Mouse (Mus musculus): ENCODE data around the gene Mlxip.
A peak's percentile ranks its signal among the peaks of the same experiment; 100 is the strongest.

Mlxip gene

DNA sequence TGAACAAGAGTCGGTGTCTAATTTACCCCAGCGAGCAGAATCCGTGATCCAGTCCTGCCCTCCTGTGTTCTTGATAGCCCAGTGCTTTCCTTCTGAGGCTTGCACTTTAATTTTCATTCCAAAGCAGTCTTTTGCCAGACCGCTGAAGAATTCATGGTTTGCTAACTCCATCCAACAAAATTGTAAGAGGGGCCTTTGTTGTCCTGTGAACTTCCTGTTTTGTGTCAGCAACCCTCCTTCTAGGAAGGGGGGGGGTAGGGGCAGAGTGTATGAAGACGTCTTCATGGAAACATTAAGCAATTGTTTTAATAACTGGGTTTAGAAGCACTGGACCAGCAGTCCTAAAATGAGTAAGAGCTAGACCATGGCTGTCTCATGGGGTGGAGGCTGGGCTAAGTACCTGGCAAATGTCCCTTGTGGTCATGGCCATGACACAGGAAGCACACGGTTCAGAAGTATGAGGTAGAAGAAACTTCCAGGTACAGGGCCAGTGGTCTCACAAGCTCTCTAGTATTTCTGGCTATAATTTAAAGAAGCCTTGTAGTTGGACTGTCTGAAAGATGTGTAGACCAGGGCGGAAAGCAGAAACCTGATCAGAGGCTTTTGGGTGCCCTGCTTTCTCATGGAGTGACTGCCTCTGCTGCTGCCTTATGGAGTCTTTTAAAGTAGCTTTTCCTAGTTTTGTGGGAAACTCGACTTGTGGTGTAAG is 41.6 kb downstream of the Mlxip start:
- DNase-seq: no peak

DNA sequence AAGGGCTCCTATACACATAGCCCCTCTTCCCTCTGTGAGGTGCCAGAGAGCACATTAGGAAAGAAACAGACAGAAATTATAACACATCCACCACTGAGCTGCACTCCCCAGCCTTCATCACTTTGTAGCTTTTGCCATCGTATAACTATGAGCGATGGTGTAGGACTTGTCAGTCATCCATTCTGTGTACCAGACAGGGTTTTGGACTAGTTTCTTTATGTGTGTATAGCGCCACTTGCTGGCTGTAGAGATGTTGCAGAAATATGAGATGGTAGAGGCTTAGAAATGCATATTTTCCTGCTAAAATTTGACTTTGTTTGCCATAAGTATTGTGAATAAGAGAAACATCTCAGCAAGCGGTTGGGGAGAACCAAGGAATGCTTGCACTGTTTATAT is 42.2 kb downstream of the Mlxip start:
- DNase-seq: peak; percentile 59

- DNase-seq: no peak
Observed at GRCm38 (mm10) chr5:123438381-123438780, 43.8 kb downstream of the Mlxip start.

DNA sequence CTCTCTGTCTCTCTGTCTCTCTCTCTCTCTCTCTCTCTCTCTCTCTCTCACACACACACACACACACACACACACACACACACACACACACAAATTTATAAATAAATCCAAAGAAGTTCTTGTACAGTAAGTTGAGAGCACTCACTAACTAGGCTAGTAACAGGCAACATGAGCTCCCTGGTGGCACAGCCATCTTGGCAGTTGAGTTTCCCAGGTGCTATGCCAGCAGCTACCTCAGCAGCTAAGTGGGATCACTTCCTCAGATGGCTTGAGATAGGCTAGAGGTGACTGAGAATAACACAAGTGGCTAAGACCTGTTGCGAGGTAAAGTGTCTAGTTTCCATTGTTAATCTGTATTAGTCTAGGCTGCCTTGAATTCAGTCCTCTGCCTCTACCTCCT is 44.7 kb downstream of the Mlxip start:
- no peak for DNase-seq

GRCm38 (mm10) chr5:123439941-123440340 is 45.3 kb downstream of the Mlxip start:
- no peak for DNase-seq

GRCm38 (mm10) chr5:123440664-123441063 is 46.1 kb downstream of the Mlxip start:
- no peak for DNase-seq

- DNase-seq: no peak
Observed at GRCm38 (mm10) chr5:123442283-123442682, 47.7 kb downstream of the Mlxip start.

DNA sequence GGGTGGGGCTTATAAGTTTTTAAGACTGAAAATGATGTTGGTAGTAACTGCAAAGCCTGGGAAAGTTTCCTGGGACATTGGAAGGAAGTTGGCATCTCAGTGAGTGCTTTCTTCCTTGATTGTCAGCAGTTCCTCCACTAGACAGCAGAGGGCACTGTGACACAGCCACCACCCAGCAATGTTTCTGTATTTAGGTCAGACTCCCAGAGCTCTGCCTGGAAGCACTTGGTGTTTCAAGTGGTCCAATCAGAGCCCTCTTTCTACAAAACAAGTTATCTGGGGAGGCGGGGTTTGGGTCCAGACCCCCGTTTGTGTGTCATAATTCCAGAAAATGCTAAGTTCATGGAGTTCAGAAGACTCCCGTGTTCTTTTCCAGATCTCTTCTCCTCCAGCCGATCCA is 49.5 kb downstream of the Mlxip start:
- peak; percentile 59 for DNase-seq

DNA sequence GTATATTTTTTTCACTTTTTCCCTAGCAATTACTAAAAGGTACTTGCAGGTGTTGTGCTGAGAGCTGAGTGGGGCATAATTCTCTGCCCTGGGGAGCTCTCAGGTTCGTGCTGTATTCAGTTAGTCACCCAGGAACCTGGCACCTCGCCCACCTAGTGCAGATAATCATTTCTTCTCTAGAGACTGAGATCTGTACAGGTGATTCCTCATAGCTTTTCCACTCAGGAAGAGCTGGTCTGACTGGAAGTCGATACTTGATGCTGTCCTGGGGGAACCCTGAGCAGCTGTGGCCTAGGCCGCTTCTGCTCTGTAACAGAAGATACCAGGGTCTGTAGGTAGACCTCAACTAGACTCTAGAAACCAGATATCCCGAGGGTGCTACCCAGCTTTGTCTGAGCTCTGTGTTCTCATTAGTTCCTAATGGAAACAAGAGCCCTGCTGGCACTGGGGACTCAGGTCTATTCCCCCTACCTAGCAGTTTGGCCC is 50.3 kb downstream of the Mlxip start:
- DNase-seq: no peak

GRCm38 (mm10) chr5:123451886-123452285 is 57.3 kb downstream of the Mlxip start:
- no peak for DNase-seq

GRCm38 (mm10) chr5:123461420-123461819 is 66.8 kb downstream of the Mlxip start:
- no peak for DNase-seq

DNA sequence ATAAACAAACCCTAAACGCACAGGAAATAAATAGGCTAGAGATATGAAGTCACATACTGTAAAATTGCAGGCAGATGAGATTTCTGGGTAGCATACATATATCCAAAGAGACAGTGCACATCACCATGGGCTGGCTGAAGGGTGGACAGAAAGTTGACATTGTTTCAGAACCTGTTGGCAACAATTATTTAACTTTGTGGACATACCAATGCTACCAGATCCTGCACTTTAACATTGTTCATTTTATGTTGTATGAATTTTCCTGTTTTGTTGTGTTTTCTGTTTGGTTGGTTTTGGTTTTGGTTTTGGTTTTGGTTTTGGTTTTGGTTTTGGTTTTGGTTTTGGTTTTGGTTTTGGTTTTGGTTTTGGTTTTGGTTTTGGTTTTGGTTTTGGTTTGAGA is 70.0 kb downstream of the Mlxip start:
- no peak for DNase-seq

GRCm38 (mm10) chr5:123470784-123471400 is 76.3 kb downstream of the Mlxip start:
- no peak for DNase-seq

- DNase-seq: no peak
Observed at GRCm38 (mm10) chr5:123473817-123474216, 79.2 kb downstream of the Mlxip start.

- no peak for DNase-seq
Observed at GRCm38 (mm10) chr5:123487659-123488395, 93.2 kb downstream of the Mlxip start.

DNA sequence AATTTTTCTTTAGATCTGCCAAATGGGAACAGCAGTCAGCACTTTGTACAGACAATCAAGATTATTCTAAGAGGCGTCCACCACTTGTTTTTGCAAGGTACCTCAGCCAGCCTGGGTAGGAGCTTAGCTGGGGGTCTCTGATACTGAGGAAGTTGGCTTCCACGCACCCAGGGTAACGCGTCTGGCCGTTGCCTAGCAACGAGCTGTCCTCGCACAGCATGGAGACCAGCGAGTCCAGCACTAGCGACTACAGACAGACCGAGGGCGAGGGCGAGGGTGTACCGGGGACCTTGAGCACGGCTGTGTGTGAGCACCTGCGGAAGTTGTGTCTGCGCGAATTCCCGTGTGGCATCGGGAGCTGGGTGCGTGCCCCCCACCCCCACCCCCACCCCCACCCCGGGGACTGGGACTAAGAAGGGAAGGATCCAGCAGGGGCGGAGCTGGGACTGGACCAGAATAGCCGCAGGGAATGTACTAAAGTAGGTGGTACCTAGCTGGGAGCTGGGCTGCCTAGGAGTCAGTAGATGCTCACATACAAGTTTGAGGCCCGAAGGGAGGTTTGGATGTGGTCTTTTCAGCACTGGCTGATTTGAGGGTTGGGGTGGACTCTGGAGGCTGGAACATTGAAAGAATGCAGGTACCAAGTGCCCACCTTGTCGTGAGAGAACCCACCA is 94.7 kb downstream of the Mlxip start, which contains the start of the genes Lrrc43 and Il31:
TSS of gene Lrrc43 (plus strand) at position 194 of the 674 bp plus-strand sequence.
TSS of gene Il31 (minus strand) at position 378 of the 674 bp plus-strand sequence.
- DNase-seq: no peak

- no peak for DNase-seq
Observed at GRCm38 (mm10) chr5:123489935-123490334, 95.3 kb downstream of the Mlxip start.

DNA sequence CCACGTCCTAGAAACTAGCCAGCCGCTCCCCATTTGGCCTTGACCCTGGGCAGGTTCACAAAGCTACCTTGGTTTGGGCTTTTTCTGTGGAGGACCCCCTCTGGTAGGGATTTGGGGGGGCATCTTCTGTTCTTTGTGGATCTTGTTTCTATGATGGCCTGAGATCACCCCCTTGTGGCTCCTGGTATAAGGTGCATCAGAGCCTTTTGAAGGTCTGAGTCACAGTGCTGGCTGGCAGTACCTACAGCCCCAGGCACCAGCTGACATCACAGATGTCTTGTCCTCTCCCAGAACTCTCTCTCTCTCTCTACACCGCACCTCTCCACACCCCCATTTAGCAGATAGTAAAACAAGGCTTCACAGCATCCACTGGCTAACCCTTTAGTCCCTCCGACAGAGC is 105.1 kb downstream of the Mlxip start:
- DNase-seq: peak; percentile 71

DNA sequence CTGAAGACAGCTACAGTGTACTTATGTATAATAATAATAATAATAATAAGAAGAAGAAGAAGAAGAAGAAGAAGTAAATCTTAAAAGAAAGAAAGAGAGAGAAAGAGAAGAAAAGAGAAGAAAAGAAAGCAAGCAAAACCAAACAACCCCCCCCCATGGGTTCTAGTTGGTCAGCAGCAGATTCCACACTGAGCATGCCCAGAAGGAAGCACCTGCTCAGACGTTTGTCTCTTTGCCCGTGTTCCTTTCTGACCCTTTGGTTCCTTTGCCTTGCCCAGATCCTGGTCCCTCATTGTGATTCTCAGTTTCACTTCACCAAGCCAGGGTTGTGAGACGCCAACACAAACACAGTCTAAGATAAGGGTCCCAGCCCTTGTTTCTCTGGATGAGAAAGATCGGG is 107.4 kb downstream of the Mlxip start:
- no peak for DNase-seq
